Mouse (Mus musculus) forebrain, embryonic 12.5 days (tissue): ENCODE measurements around the gene Zfp319. TPM values are rescaled to one million over a fixed set of nuclear protein-coding genes. Genes with fewer than 3 reads are reported as not detected.

Experiments
- ATAC-seq: fragments of 200-750 bp; cut with Nextera tagmentation; 2 replicates; pipeline ENCODE4 v1.8.0; 2017; ENCODE audit warnings: moderate TSS enrichment; ENCODE audit not compliant: low FRiP score
- H3K27ac ChIP-seq: fragments of 300-500 bp; sonication (generic); 2 replicates; pipeline ENCODE4 v1.5.1; 2016; ENCODE audit warnings: mild to moderate bottlenecking
- H3K27me3 ChIP-seq: fragments of 300-500 bp; sonication (generic); 2 replicates; pipeline ENCODE4 v1.6.1; 2016; ENCODE audit warnings: mild to moderate bottlenecking
- H3K36me3 ChIP-seq: fragments of 300-500 bp; sonication (generic); replicated peaks from 2 replicates; pipeline ENCODE4 v1.6.1; 2016; ENCODE audit warnings: mild to moderate bottlenecking
- H3K4me1 ChIP-seq: fragments of 300-500 bp; sonication (generic); 2 replicates; pipeline ENCODE4 v1.6.1; 2016
- H3K4me2 ChIP-seq: fragments of 300-500 bp; sonication (generic); 2 replicates; pipeline ENCODE4 v1.6.1; 2016; ENCODE audit warnings: mild to moderate bottlenecking, moderate library complexity
- H3K4me3 ChIP-seq: fragments of 300-500 bp; sonication (generic); replicated peaks from 2 replicates; pipeline ENCODE4 v1.5.1; 2016; ENCODE audit warnings: mild to moderate bottlenecking
- H3K9ac ChIP-seq: fragments of 300-500 bp; sonication (generic); 2 replicates; pipeline ENCODE4 v1.6.1; 2016; ENCODE audit warnings: mild to moderate bottlenecking
- H3K9me3 ChIP-seq: fragments of 300-500 bp; sonication (generic); 2 replicates; pipeline ENCODE4 v1.6.1; 2016
- WGBS: fragments of 180-500 bp; shearing (Covaris S2); methylation state at CpG from one replicate; pipeline ENCODE4 v1.1.7; 2016; 5-methylcytosine and 5-hydroxymethylcytosine counted together
- polyA plus RNA-seq: library from polyadenylated mRNA; unstranded; fragments of >200 nt; fragmentation: Nextera tagmentation; extraction: Ambion mirVana; gene quantifications from 2 replicates; pipeline ENCODE4 v1.2.1, GENCODE M21; 2016

The Zfp319 gene
- polyA plus RNA-seq, 1 experiment from 2014 or later: 18.1 TPM

DNA sequence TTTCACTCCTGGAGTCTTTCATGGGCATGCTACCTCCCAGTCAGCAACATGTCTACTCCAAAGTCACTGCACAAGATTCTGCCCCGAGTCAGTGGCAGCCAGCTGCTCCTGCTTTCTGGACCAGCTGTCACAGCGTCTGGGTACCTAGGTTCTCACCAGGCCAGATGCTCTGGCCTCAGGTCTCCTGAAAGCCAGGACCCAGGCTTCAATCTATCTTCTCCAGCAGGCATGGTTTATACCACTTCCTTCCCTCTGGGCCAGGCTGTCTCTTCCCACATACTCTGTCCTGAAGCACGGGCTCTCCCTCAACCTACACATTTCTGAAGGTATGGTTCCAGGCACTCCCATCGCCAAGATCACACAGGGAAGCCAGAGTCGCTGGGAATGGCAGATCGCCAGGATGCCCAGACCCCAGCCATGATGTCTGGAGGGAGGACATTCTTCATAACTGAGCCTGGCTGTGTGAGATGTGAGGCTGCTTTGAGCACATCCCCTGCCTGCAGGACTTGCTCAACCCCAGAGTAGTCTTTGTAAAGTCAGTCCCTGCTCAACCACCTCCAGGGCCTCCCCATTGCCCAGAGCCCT is 42.6 kb downstream of the Zfp319 start:
- Histone ChIP-seq H3K4me3 (no peak overlapping the region), H3K9ac (no peak overlapping the region), H3K36me3 (no peaks in the 10 kb centered on the region), H3K4me1 (no peaks in the 10 kb centered on the region), H3K27ac (no peak overlapping the region), H3K4me2 (no peak overlapping the region), H3K9me3 (no peaks in the 10 kb centered on the region), H3K27me3 (no peaks in the 10 kb centered on the region)
- ATAC-seq: no peak
- WGBS: 84% methylated on average over 6 of the region's 6 CpGs

DNA sequence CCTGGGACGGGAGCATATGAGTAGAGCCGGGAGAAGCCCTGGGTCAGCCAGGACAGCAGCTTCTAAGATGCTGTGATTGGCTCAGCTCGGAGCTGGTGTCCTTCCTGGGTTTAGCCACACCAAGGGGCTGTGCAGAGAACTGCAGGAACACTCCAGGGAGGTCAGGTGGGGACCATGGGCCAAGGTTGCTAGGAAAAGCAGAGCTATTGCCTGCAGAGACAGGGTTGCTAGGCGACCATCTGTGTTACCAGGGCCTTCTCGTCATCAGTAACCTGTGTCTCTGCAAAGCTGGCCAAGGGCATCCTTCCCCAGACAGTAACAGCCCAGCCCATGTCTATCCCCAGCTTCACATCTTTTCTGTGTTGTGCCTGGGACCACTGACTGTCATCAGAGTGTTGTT is 50.3 kb downstream of the Zfp319 start:
- Histone ChIP-seq H3K27me3 (no peaks in the 10 kb centered on the region), H3K27ac (no peak overlapping the region), H3K4me1 (peaks cover 3% of the 10 kb centered on the region; the same call in 1 of the 2 replicates), H3K36me3 (no peaks in the 10 kb centered on the region), H3K4me3 (no peak overlapping the region), H3K9ac (no peak overlapping the region), H3K4me2 (no peak overlapping the region), H3K9me3 (no peaks in the 10 kb centered on the region)
- 0 out of 2 replicates have a peak, but pooled peaks have one; percentile 61 for ATAC-seq
- 61% methylated on average over 5 of the region's 5 CpGs for WGBS

Other genes with a start within 250 kb of the Zfp319 start
- gene Kifc3, start 129.1 kb downstream of the Zfp319 start, polyA plus RNA-seq: 7.8 and 8.3 TPM in 2 replicates
- 0.38 and 0.40 TPM in 2 replicates for gene Cngb1, start 25.4 kb downstream of the Zfp319 start, polyA plus RNA-seq
- not detected in 2 replicates for gene Tepp, start 21.4 kb downstream of the Zfp319 start, polyA plus RNA-seq
- 41.7 and 42.5 TPM in 2 replicates for gene Usb1, start 334 bp upstream of the Zfp319 start, polyA plus RNA-seq
- 22.8 and 24.6 TPM in 2 replicates for gene Mmp15, start 20.3 kb upstream of the Zfp319 start, polyA plus RNA-seq
- 139 and 140 TPM in 2 replicates for gene Cfap20, start 102.9 kb upstream of the Zfp319 start, polyA plus RNA-seq
- gene Csnk2a2, start 158.1 kb upstream of the Zfp319 start, polyA plus RNA-seq: 13.6 and 13.7 TPM in 2 replicates
- gene Ccdc113, start 202.1 kb upstream of the Zfp319 start, polyA plus RNA-seq: 0.83 and 1.0 TPM in 2 replicates
- not detected in 2 replicates for gene Prss54, start 244.4 kb upstream of the Zfp319 start, polyA plus RNA-seq